Mouse (Mus musculus) ES-E14 (cell line): ENCODE data around the gene Zic2. TPM values are rescaled to one million over a fixed set of nuclear protein-coding genes. Genes with fewer than 3 reads are reported as not detected.

Source experiments
- DNase-seq: peaks from one replicate; pipeline ENCODE4 v3.0.0-alpha.2; 2013; ENCODE audit warnings: low read depth, low spot score
- H3K27ac ChIP-seq: 2 replicates; pipeline ENCODE4 v1.5.1; 2012; ENCODE audit warnings: low read depth, mild to moderate bottlenecking, low read length, moderate library complexity, mixed read lengths; ENCODE audit not compliant: poor library complexity, insufficient read depth, severe bottlenecking
- H3K36me3 ChIP-seq: 2 replicates; pipeline ENCODE4 v1.6.1; 2012; ENCODE audit warnings: mild to moderate bottlenecking, low read length, moderate library complexity, mixed read lengths; ENCODE audit not compliant: control insufficient read depth, poor library complexity, insufficient read depth, severe bottlenecking
- H3K4me1 ChIP-seq, 2 experiments: fragments of 150-350 bp in 1 of 2; sonication (generic) in 1 of 2; 2 replicates each; pipeline ENCODE4 v1.6.1; 2012; ENCODE audit warnings: low read length in 2 of 2, mild to moderate bottlenecking in 1 of 2, mixed read lengths in 1 of 2; ENCODE audit not compliant: control insufficient read depth in 2 of 2, insufficient read depth in 2 of 2, poor library complexity in 1 of 2
- H3K4me3 ChIP-seq, 2 experiments: fragments of 150-350 bp in 1 of 2; sonication (generic) in 1 of 2; 2 replicates each; pipeline ENCODE4 v1.5.1; 2012; ENCODE audit warnings: low read length in 2 of 2, low read depth in 1 of 2, mild to moderate bottlenecking in 1 of 2, mixed read lengths in 1 of 2; ENCODE audit not compliant: insufficient read depth in 1 of 2, poor library complexity in 1 of 2, severe bottlenecking in 1 of 2
- H3K9ac ChIP-seq: 2 replicates; pipeline ENCODE4 v1.6.1; 2012; ENCODE audit warnings: low read depth, mild to moderate bottlenecking, low read length, mixed read lengths; ENCODE audit not compliant: poor library complexity, insufficient read depth, severe bottlenecking
- H3K9me3 ChIP-seq: fragments of 150-350 bp; sonication (generic); 2 replicates; pipeline ENCODE4 v1.6.1; 2012; ENCODE audit warnings: low read depth, mild to moderate bottlenecking, low read length; ENCODE audit not compliant: control insufficient read depth, insufficient read depth
- CHD2 ChIP-seq: IDR thresholded peaks from 2 replicates; pipeline ENCODE4 v1.6.1; 2014; ENCODE audit warnings: mild to moderate bottlenecking, low read depth, low read length, inconsistent platforms
- HCFC1 ChIP-seq: IDR thresholded peaks from 2 replicates; pipeline ENCODE4 v1.6.1; 2012; ENCODE audit warnings: low read length, inconsistent platforms, borderline replicate concordance; ENCODE audit not compliant: insufficient read depth
- MAFK ChIP-seq: IDR thresholded peaks from 2 replicates; pipeline ENCODE4 v1.6.1; 2014; ENCODE audit warnings: mild to moderate bottlenecking, low read depth, low read length, inconsistent platforms; ENCODE audit not compliant: insufficient read depth
- ZC3H11A ChIP-seq: IDR thresholded peaks from 2 replicates; pipeline ENCODE4 v1.6.1; 2012; ENCODE audit warnings: low read depth, mild to moderate bottlenecking, inconsistent platforms, low read length, borderline replicate concordance
- ZNF384 ChIP-seq: IDR thresholded peaks from 2 replicates; pipeline ENCODE4 v1.6.1; 2012; ENCODE audit warnings: low read depth, low read length, inconsistent platforms
- in situ Hi-C, 2 experiments: fragments of 600-800 bp; cut with MboI; formaldehyde crosslinking; loops; one replicate each; pipeline ENCODE4 v1.15.1; 2025; ENCODE audit warnings: low sequenced_read_pairs in 2 of 2, inconsistent platforms in 1 of 2; ENCODE audit not compliant: unreplicated experiment in 2 of 2
- total RNA-seq: library from RNA; depleted of rRNA; stranded (reverse); fragments of 300-350 nt; gene quantifications from 2 replicates; pipeline ENCODE4 v1.2.3, GENCODE M21; 2012

The Zic2 gene
- total RNA-seq, 1 experiment: 17.3 TPM

- in situ Hi-C loops: no loop called here
- no peak for DNase-seq
- Histone ChIP-seq H3K27ac (no peak overlapping the region), H3K4me1 (peaks cover 0 to 8% of the 10 kb centered on the region in 2 experiments; a peak in 1 of 4 replicates), H3K36me3 (no peaks in the 10 kb centered on the region), H3K9me3 (no peaks in the 10 kb centered on the region), H3K9ac (no peak overlapping the region), H3K4me3 (no peak overlapping the region)
- TF ChIP-seq MAFK: no peak
- TF ChIP-seq ZC3H11A: no peak
- TF ChIP-seq ZNF384: no peak
- TF ChIP-seq HCFC1: no peak
- TF ChIP-seq CHD2: no peak
Measured at GRCm38 (mm10) chr14:122484844-122485551, 9.8 kb downstream of the Zic2 start.

- Histone ChIP-seq H3K27ac (no peak overlapping the region), H3K9me3 (no peaks in the 10 kb centered on the region), H3K4me1 (peaks cover 0 to 8% of the 10 kb centered on the region in 2 experiments; a peak in 1 of 4 replicates), H3K36me3 (no peaks in the 10 kb centered on the region), H3K9ac (no peak overlapping the region), H3K4me3 (no peak overlapping the region)
- DNase-seq: no peak
- in situ Hi-C loops: no loop called here
- TF ChIP-seq CHD2: no peak
- no peak for TF ChIP-seq HCFC1
- no peak for TF ChIP-seq ZNF384
- no peak for TF ChIP-seq ZC3H11A
- TF ChIP-seq MAFK: no peak
Measured at GRCm38 (mm10) chr14:122485635-122486181, 10.5 kb downstream of the Zic2 start.

GRCm38 (mm10) chr14:122486611-122487010 is 11.4 kb downstream of the Zic2 start:
- H3K36me3 ChIP-seq: no peaks in the 10 kb centered on the region

GRCm38 (mm10) chr14:122487366-122487765 is 12.1 kb downstream of the Zic2 start:
- Histone ChIP-seq H3K9ac (no peak overlapping the region), H3K27ac (no peak overlapping the region), H3K4me1 (peaks cover 0 to 5% of the 10 kb centered on the region in 2 experiments; a peak in 2 of 4 replicates), H3K9me3 (no peaks in the 10 kb centered on the region), H3K36me3 (no peaks in the 10 kb centered on the region), H3K4me3 (no peak overlapping the region)
- no peak for TF ChIP-seq ZNF384
- no peak for TF ChIP-seq MAFK
- no peak for TF ChIP-seq ZC3H11A
- no peak for TF ChIP-seq CHD2
- TF ChIP-seq HCFC1: no peak
- in situ Hi-C loops: no loop called here
- DNase-seq: no peak

More at GRCm38 (mm10) chr14:122486611-122487010, 11.4 kb downstream of the Zic2 start:
- TF ChIP-seq MAFK: no peak
- TF ChIP-seq ZNF384: no peak
- no peak for TF ChIP-seq HCFC1
- no peak for TF ChIP-seq ZC3H11A
- no peak for TF ChIP-seq CHD2
- Histone ChIP-seq H3K4me3 (no peak overlapping the region), H3K9ac (no peak overlapping the region), H3K27ac (no peak overlapping the region), H3K4me1 (peaks cover 0 to 5% of the 10 kb centered on the region in 2 experiments; a peak in 2 of 4 replicates), H3K9me3 (no peaks in the 10 kb centered on the region)
- no peak for DNase-seq
- in situ Hi-C loops: no loop called here
